Mouse (Mus musculus) MEL (cell line): ENCODE measurements around the gene Nat9. TPM values are rescaled to one million over a fixed set of nuclear protein-coding genes. Genes with fewer than 3 reads are reported as not detected.

ENCODE experiments used
- DNase-seq: peaks from one replicate; pipeline ENCODE4 v3.0.0; 2011; ENCODE audit warnings: low read depth, low spot score
- H3K27ac ChIP-seq: 2 replicates; pipeline ENCODE4 v1.5.1; 2012; ENCODE audit warnings: low read depth, mild to moderate bottlenecking, control low read depth, low read length, moderate library complexity; ENCODE audit not compliant: control insufficient read depth
- H3K27me3 ChIP-seq, 2 experiments: fragments of 150-350 bp in 1 of 2; sonication (generic) in 1 of 2; 2 replicates each; pipeline ENCODE4 v1.6.1; 2012; ENCODE audit warnings: low read length in 2 of 2, mild to moderate bottlenecking in 2 of 2, improper control_type of control experiment in 1 of 2, moderate library complexity in 1 of 2; ENCODE audit not compliant: insufficient read depth in 2 of 2, control insufficient read depth in 1 of 2
- H3K36me3 ChIP-seq, 2 experiments: 2 replicates each; pipeline ENCODE4 v1.6.1; 2012 to 2014; ENCODE audit warnings: low read length in 2 of 2, improper control_type of control experiment in 1 of 2, inconsistent platforms in 1 of 2, mild to moderate bottlenecking in 1 of 2; ENCODE audit not compliant: insufficient read depth in 2 of 2, control insufficient read depth in 1 of 2
- H3K4me1 ChIP-seq, 2 experiments: fragments of 150-350 bp in 1 of 2; sonication (generic) in 1 of 2; 2 replicates each; pipeline ENCODE4 v1.6.1; 2012; ENCODE audit warnings: low read length in 2 of 2, improper control_type of control experiment in 1 of 2, mild to moderate bottlenecking in 1 of 2; ENCODE audit not compliant: insufficient read depth in 2 of 2, control insufficient read depth in 1 of 2
- H3K4me3 ChIP-seq, 2 experiments: fragments of 150-350 bp in 1 of 2; sonication (generic) in 1 of 2; 2 replicates each; pipeline ENCODE4 v1.5.1; 2012; ENCODE audit warnings: low read depth in 2 of 2, low read length in 2 of 2, mild to moderate bottlenecking in 2 of 2, moderate library complexity in 2 of 2, control low read depth in 1 of 2, improper control_type of control experiment in 1 of 2; ENCODE audit not compliant: control insufficient read depth in 1 of 2, insufficient read depth in 1 of 2
- H3K79me2 ChIP-seq: 2 replicates; pipeline ENCODE4 v1.6.1; 2012; ENCODE audit warnings: mild to moderate bottlenecking, low read length, moderate library complexity; ENCODE audit not compliant: control insufficient read depth, poor library complexity, insufficient read depth
- H3K9ac ChIP-seq: 2 replicates; pipeline ENCODE4 v1.6.1; 2012; ENCODE audit warnings: low read depth, mild to moderate bottlenecking, control low read depth, low read length, moderate library complexity; ENCODE audit not compliant: control insufficient read depth, poor library complexity, severe bottlenecking
- H3K9me3 ChIP-seq: fragments of 150-350 bp; sonication (generic); replicated peaks from 2 replicates; pipeline ENCODE4 v1.6.1; 2012; ENCODE audit warnings: mild to moderate bottlenecking, low read length, improper control_type of control experiment, moderate library complexity; ENCODE audit not compliant: insufficient read depth
- BHLHE40 ChIP-seq: IDR thresholded peaks from 2 replicates; pipeline ENCODE4 v1.6.1; 2012; ENCODE audit warnings: low read depth, mild to moderate bottlenecking, inconsistent platforms, low read length, improper control_type of control experiment, borderline replicate concordance
- CHD1 ChIP-seq: IDR thresholded peaks from 2 replicates; pipeline ENCODE4 v1.6.1; 2012; ENCODE audit warnings: low read depth, mild to moderate bottlenecking, inconsistent platforms, low read length, improper control_type of control experiment
- CHD2 ChIP-seq: IDR thresholded peaks from 2 replicates; pipeline ENCODE4 v1.6.1; 2011; ENCODE audit warnings: low read length, improper control_type of control experiment
- CTCF ChIP-seq, 3 experiments: IDR thresholded peaks in 2 of 3; conservative IDR thresholded peaks in 1 of 3; 2 replicates each; pipeline ENCODE4 v1.5.1; 2011 to 2012; ENCODE audit warnings: low read length in 3 of 3, low read depth in 2 of 3, mild to moderate bottlenecking in 2 of 3, improper control_type of control experiment in 1 of 3, inconsistent platforms in 1 of 3, mixed read lengths in 1 of 3, moderate library complexity in 1 of 3; ENCODE audit not compliant: control insufficient read depth in 1 of 3, insufficient read depth in 1 of 3, poor library complexity in 1 of 3, severe bottlenecking in 1 of 3
- E2F4 ChIP-seq: IDR thresholded peaks from 2 replicates; pipeline ENCODE4 v1.6.1; 2011; ENCODE audit warnings: low read depth, low read length, improper control_type of control experiment, borderline replicate concordance
- ELF1 ChIP-seq: IDR thresholded peaks from 2 replicates; pipeline ENCODE4 v1.6.1; 2014; ENCODE audit warnings: low read depth, mild to moderate bottlenecking, inconsistent platforms, low read length, improper control_type of control experiment, moderate library complexity
- EP300 ChIP-seq, 2 experiments: IDR thresholded peaks; 2 replicates each; pipeline ENCODE4 v1.6.1; 2011; ENCODE audit warnings: improper control_type of control experiment in 2 of 2, low read length in 2 of 2, low read depth in 1 of 2, mild to moderate bottlenecking in 1 of 2
- ETS1 ChIP-seq: IDR thresholded peaks from 2 replicates; pipeline ENCODE4 v1.6.1; 2012; ENCODE audit warnings: low read depth, mild to moderate bottlenecking, inconsistent platforms, low read length, improper control_type of control experiment, moderate library complexity
- GABPA ChIP-seq: IDR thresholded peaks from 2 replicates; pipeline ENCODE4 v1.6.1; 2012; ENCODE audit warnings: low read depth, mild to moderate bottlenecking, inconsistent platforms, low read length, improper control_type of control experiment, moderate library complexity
- GATA1 ChIP-seq: IDR thresholded peaks from 2 replicates; pipeline ENCODE4 v1.6.1; 2011; ENCODE audit warnings: low read depth, low read length, improper control_type of control experiment
- HCFC1 ChIP-seq: IDR thresholded peaks from 2 replicates; pipeline ENCODE4 v1.6.1; 2012; ENCODE audit warnings: low read depth, mild to moderate bottlenecking, inconsistent platforms, low read length, improper control_type of control experiment, moderate library complexity
- JUND ChIP-seq: IDR thresholded peaks from 2 replicates; pipeline ENCODE4 v1.6.1; 2011; ENCODE audit warnings: low read depth, mild to moderate bottlenecking, improper control_type of control experiment, low read length
- KAT2A ChIP-seq: conservative IDR thresholded peaks from 2 replicates; pipeline ENCODE4 v1.6.1; 2012; ENCODE audit warnings: low read depth, low read length, improper control_type of control experiment, inconsistent platforms
- MAFK ChIP-seq: IDR thresholded peaks from 2 replicates; pipeline ENCODE4 v1.6.1; 2011; ENCODE audit warnings: low read depth, mild to moderate bottlenecking, low read length, improper control_type of control experiment, borderline replicate concordance
- MAX ChIP-seq: IDR thresholded peaks from 2 replicates; pipeline ENCODE4 v1.6.1; 2011; ENCODE audit warnings: low read length, improper control_type of control experiment
- MAZ ChIP-seq: IDR thresholded peaks from 2 replicates; pipeline ENCODE4 v1.6.1; 2012; ENCODE audit warnings: low read depth, mild to moderate bottlenecking, inconsistent platforms, low read length, improper control_type of control experiment
- MEF2A ChIP-seq: IDR thresholded peaks from 2 replicates; pipeline ENCODE4 v1.6.1; 2014; ENCODE audit warnings: low read depth, mild to moderate bottlenecking, inconsistent platforms, low read length, improper control_type of control experiment; ENCODE audit not compliant: poor library complexity, insufficient replicate concordance, severe bottlenecking; ENCODE audit errors: extremely low read depth
- MYB ChIP-seq: IDR thresholded peaks from 2 replicates; pipeline ENCODE4 v1.6.1; 2011; ENCODE audit warnings: mild to moderate bottlenecking, low read depth, low read length, improper control_type of control experiment
- MYC ChIP-seq: IDR thresholded peaks from 2 replicates; pipeline ENCODE4 v1.6.1; 2011; ENCODE audit warnings: low read depth, mild to moderate bottlenecking, low read length, improper control_type of control experiment, moderate library complexity
- NELFE ChIP-seq: IDR thresholded peaks from 2 replicates; pipeline ENCODE4 v1.6.1; 2011; ENCODE audit warnings: low read depth, low read length, improper control_type of control experiment
- NRF1 ChIP-seq: IDR thresholded peaks from 2 replicates; pipeline ENCODE4 v1.6.1; 2014; ENCODE audit warnings: low read depth, mild to moderate bottlenecking, inconsistent platforms, low read length, improper control_type of control experiment, moderate library complexity; ENCODE audit not compliant: poor library complexity, insufficient read depth, severe bottlenecking
- POLR2A ChIP-seq, 2 experiments: IDR thresholded peaks; 2 replicates each; pipeline ENCODE4 v1.6.1; 2011 to 2012; ENCODE audit warnings: low read length in 2 of 2, mild to moderate bottlenecking in 2 of 2, control low read depth in 1 of 2, improper control_type of control experiment in 1 of 2, low read depth in 1 of 2, moderate library complexity in 1 of 2; ENCODE audit not compliant: control insufficient read depth in 1 of 2, insufficient read depth in 1 of 2, poor library complexity in 1 of 2
- POLR2AphosphoS2 ChIP-seq: IDR thresholded peaks from 2 replicates; pipeline ENCODE4 v1.6.1; 2011; ENCODE audit warnings: low read length, improper control_type of control experiment
- POLR2AphosphoS5 ChIP-seq: IDR thresholded peaks from 2 replicates; pipeline ENCODE4 v1.6.1; 2012; ENCODE audit warnings: low read depth, borderline replicate concordance, mild to moderate bottlenecking, inconsistent platforms, low read length, moderate library complexity, mixed read lengths
- RAD21 ChIP-seq: IDR thresholded peaks from 2 replicates; pipeline ENCODE4 v1.6.1; 2011; ENCODE audit warnings: mild to moderate bottlenecking, low read depth, low read length, improper control_type of control experiment
- RCOR1 ChIP-seq: IDR thresholded peaks from 2 replicates; pipeline ENCODE4 v1.6.1; 2012; ENCODE audit warnings: low read depth, mild to moderate bottlenecking, inconsistent platforms, low read length, improper control_type of control experiment
- SIN3A ChIP-seq: IDR thresholded peaks from 2 replicates; pipeline ENCODE4 v1.6.1; 2012; ENCODE audit warnings: low read length, improper control_type of control experiment, inconsistent platforms
- SMC3 ChIP-seq: IDR thresholded peaks from 2 replicates; pipeline ENCODE4 v1.6.1; 2011; ENCODE audit warnings: low read depth, low read length, improper control_type of control experiment
- TBP ChIP-seq: IDR thresholded peaks from 2 replicates; pipeline ENCODE4 v1.8.0; 2011; ENCODE audit warnings: low read depth, low read length, improper control_type of control experiment
- TCF12 ChIP-seq: IDR thresholded peaks from 2 replicates; pipeline ENCODE4 v1.6.1; 2014; ENCODE audit warnings: low read depth, mild to moderate bottlenecking, inconsistent platforms, low read length, improper control_type of control experiment, moderate library complexity
- UBTF ChIP-seq: IDR thresholded peaks from 2 replicates; pipeline ENCODE4 v1.6.1; 2012; ENCODE audit warnings: low read depth, mild to moderate bottlenecking, inconsistent platforms, low read length, improper control_type of control experiment, moderate library complexity, borderline replicate concordance; ENCODE audit not compliant: insufficient read depth
- USF2 ChIP-seq, 2 experiments: IDR thresholded peaks; 2 replicates each; pipeline ENCODE4 v1.6.1; 2011 to 2012; ENCODE audit warnings: improper control_type of control experiment in 2 of 2, low read length in 2 of 2, borderline replicate concordance in 1 of 2, inconsistent platforms in 1 of 2, low read depth in 1 of 2, mild to moderate bottlenecking in 1 of 2; ENCODE audit not compliant: insufficient read depth in 1 of 2
- ZC3H11A ChIP-seq: IDR thresholded peaks from 2 replicates; pipeline ENCODE4 v1.6.1; 2012; ENCODE audit warnings: low read depth, mild to moderate bottlenecking, inconsistent platforms, low read length, improper control_type of control experiment
- ZKSCAN1 ChIP-seq: IDR thresholded peaks from 2 replicates; pipeline ENCODE4 v1.6.1; 2012; ENCODE audit warnings: low read depth, mild to moderate bottlenecking, inconsistent platforms, low read length, improper control_type of control experiment, moderate library complexity
- ZMIZ1 ChIP-seq: IDR thresholded peaks from 2 replicates; pipeline ENCODE4 v1.6.1; 2012; ENCODE audit warnings: low read depth, mild to moderate bottlenecking, inconsistent platforms, low read length, improper control_type of control experiment, moderate library complexity
- ZNF384 ChIP-seq: IDR thresholded peaks from 2 replicates; pipeline ENCODE4 v1.6.1; 2012; ENCODE audit warnings: low read depth, mild to moderate bottlenecking, inconsistent platforms, low read length, improper control_type of control experiment
- polyA plus RNA-seq, 2 experiments: library from polyadenylated mRNA; stranded (reverse) in 1 of 2; unstranded in 1 of 2; fragments of >175 nt in 1 of 2; fragments of >200 nt in 1 of 2; gene quantifications; 2 replicates each; pipeline versions ENCODE4 v1.2.1 to v1.2.4; 2012; ENCODE audit warnings: low replicate concordance in 2 of 2, low read depth in 1 of 2; ENCODE audit not compliant: insufficient read length in 2 of 2, insufficient read depth in 1 of 2, missing spikeins in 1 of 2
- total RNA-seq: library from RNA; depleted of rRNA; stranded (reverse); fragments of 300-350 nt; gene quantifications from 2 replicates; pipeline ENCODE4 v1.2.3, GENCODE M21; 2012

The Nat9 gene
- total and polyA plus RNA-seq, 3 experiments = 46.1 to 92.4 TPM; not detected in 1

DNA sequence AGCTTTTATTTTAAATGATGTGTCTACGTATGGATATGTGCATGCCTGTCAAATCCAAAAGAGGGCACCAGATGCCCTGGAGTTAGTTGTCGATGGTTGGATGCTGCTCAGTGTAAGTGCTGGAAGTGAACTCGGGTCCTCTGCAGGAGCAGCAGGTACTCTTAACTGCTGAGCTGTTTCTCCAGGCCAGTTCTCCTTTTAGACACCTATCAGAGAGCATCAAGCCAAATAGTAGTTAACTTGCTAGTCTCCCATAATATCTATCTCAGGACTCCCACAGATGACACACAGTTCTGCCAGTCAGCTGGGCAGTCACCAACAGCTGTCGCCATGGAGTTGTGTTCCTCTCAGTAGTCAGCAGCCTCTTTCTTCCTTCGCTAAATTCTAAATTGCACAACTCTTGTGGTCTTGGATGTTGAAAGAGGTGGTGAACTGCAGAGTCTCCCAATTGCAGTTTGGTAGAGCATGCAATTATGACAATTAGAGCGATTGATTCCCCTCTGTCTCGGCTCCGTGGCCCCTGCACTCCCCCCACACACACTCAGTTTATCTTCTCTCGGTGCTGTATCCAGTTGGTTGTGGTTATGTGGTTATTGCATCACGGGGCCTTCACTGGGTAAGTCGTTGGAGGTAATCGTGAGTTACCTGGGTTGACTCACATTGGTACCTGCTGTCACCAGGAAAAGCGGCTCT is 1.0 kb upstream of the Nat9 start:
- peak; percentile 80 for DNase-seq
- H3K9me3 ChIP-seq = no peaks in the 10 kb centered on the region
- H3K27ac ChIP-seq = peak overlapping the region; percentile 84
- peak overlapping the region; percentile 93 to 97 for H3K4me3 ChIP-seq
- peak overlapping the region; percentile 87 for H3K9ac ChIP-seq
- H3K79me2 ChIP-seq = peaks cover 31% of the 10 kb centered on the region
- peaks cover 21 to 43% of the 10 kb centered on the region in 2 experiments for H3K4me1 ChIP-seq
- peaks cover 6 to 51% of the 10 kb centered on the region in 2 experiments for H3K36me3 ChIP-seq
- H3K27me3 ChIP-seq = no peaks in the 10 kb centered on the region
- peak; percentile 3; the same call in 1 of the 2 replicates for TF ChIP-seq ZC3H11A
- TF ChIP-seq E2F4 = no peak
- TF ChIP-seq CTCF (IDR thresholded peaks at IDR 0.05 in 2 of 3, conservative IDR thresholded peaks at IDR 0.05 in 1 of 3; ENCODE audit: control insufficient read depth in 1 of 3, insufficient read depth in 1 of 3, low read depth in 2 of 3, low read length in 3 of 3, poor library complexity in 1 of 3, severe bottlenecking in 1 of 3) = peak in 2 of 3 experiments; percentile 15 to 45; a peak in 3 of 6 replicates
- no peak for TF ChIP-seq MAZ
- peak; percentile 48; the same call in 1 of the 2 replicates for TF ChIP-seq RCOR1
- no peak; the same call in 1 of the 2 replicates for TF ChIP-seq MAX
- TF ChIP-seq SIN3A = peak; percentile 96
- peak; percentile 27; the same call in 1 of the 2 replicates for TF ChIP-seq SMC3
- no peak for TF ChIP-seq ELF1
- TF ChIP-seq TCF12 = peak; percentile 67
- TF ChIP-seq CHD1 = no peak
- TF ChIP-seq POLR2AphosphoS5 = no peak
- TF ChIP-seq ZMIZ1 = no peak
- no peak for TF ChIP-seq NRF1
- no peak for TF ChIP-seq HCFC1
- TF ChIP-seq TBP = peak; percentile 62
- peak; percentile 50; the same call in 1 of the 2 replicates for TF ChIP-seq BHLHE40
- no peak for TF ChIP-seq ZNF384
- peak; percentile 44; the same call in 1 of the 2 replicates for TF ChIP-seq GATA1
- TF ChIP-seq JUND = no peak
- TF ChIP-seq POLR2AphosphoS2 = no peak
- no peak for TF ChIP-seq KAT2A
- TF ChIP-seq MEF2A = no peak
- no peak for TF ChIP-seq USF2 (IDR thresholded peaks at IDR 0.05; ENCODE audit: borderline replicate concordance in 1 of 2, insufficient read depth in 1 of 2, low read depth in 1 of 2, low read length in 2 of 2)
- TF ChIP-seq GABPA = no peak
- no peak for TF ChIP-seq MYC
- TF ChIP-seq POLR2A (IDR thresholded peaks at IDR 0.05; ENCODE audit: control insufficient read depth in 1 of 2, insufficient read depth in 1 of 2, low read depth in 1 of 2, low read length in 2 of 2, poor library complexity in 1 of 2) = no peak; a peak in 1 of 4 replicates
- TF ChIP-seq RAD21 = peak; percentile 43
- TF ChIP-seq ETS1 = peak; percentile 99
- TF ChIP-seq ZKSCAN1 = no peak
- TF ChIP-seq NELFE = no peak
- peak; percentile 69; the same call in 1 of the 2 replicates for TF ChIP-seq MYB
- TF ChIP-seq MAFK = no peak
- 0 out of 2 replicates have a peak, but pooled peaks have one; percentile 10 for TF ChIP-seq UBTF
- TF ChIP-seq CHD2 = no peak
- TF ChIP-seq EP300 (IDR thresholded peaks at IDR 0.05; ENCODE audit: low read depth in 1 of 2, low read length in 2 of 2) = peak; percentile 58 to 87; a peak in 3 of 4 replicates
